Mouse (Mus musculus) right cerebral cortex, postnatal 25 days (tissue): ENCODE measurements at regions not wholly inside any gene's neighbourhood (a gene's known extent, or its start where the extent isn't known, plus 50 kb on each side); places are given as distances from the start of the nearest gene placed in this dataset.
"Not testable (repeated sequence)": the region's sequence is repeated elsewhere in the genome, so short reads cannot be mapped to it uniquely, and the experiment has no call there.

Experiments
- DNase-seq: peaks from one replicate; pipeline ENCODE4 v3.0.0; 2022

- not testable (repeated sequence) for DNase-seq
Observed at GRCm38 (mm10) chr5:64588768-64589167, 214.4 kb upstream of the Klf3 start.

GRCm38 (mm10) chr5:64590036-64590435 is 213.2 kb upstream of the Klf3 start:
- no peak for DNase-seq

GRCm38 (mm10) chr5:64590747-64591146 is 212.4 kb upstream of the Klf3 start:
- DNase-seq: no peak

GRCm38 (mm10) chr5:64591792-64592191 is 211.4 kb upstream of the Klf3 start:
- no peak for DNase-seq

- DNase-seq: no peak
Observed at GRCm38 (mm10) chr5:64595220-64595619, 208.0 kb upstream of the Klf3 start.

GRCm38 (mm10) chr5:64595751-64596344 is 207.3 kb upstream of the Klf3 start:
- DNase-seq: no peak

GRCm38 (mm10) chr5:64597021-64597420 is 206.2 kb upstream of the Klf3 start:
- no peak for DNase-seq

- DNase-seq: no peak
Observed at GRCm38 (mm10) chr5:64597451-64597850, 205.7 kb upstream of the Klf3 start.

GRCm38 (mm10) chr5:64598606-64599005 is 204.6 kb upstream of the Klf3 start:
- DNase-seq: no peak

GRCm38 (mm10) chr5:64599015-64599414 is 204.2 kb upstream of the Klf3 start:
- DNase-seq: no peak

- DNase-seq: no peak
Observed at GRCm38 (mm10) chr5:64599865-64600288, 203.3 kb upstream of the Klf3 start.

- no peak for DNase-seq
Observed at GRCm38 (mm10) chr5:64600392-64600791, 202.8 kb upstream of the Klf3 start.

- DNase-seq: no peak
Observed at GRCm38 (mm10) chr5:64600811-64601210, 202.4 kb upstream of the Klf3 start.

- DNase-seq: no peak
Observed at GRCm38 (mm10) chr5:64601285-64601684, 201.9 kb upstream of the Klf3 start.

GRCm38 (mm10) chr5:64601832-64602231 is 201.4 kb upstream of the Klf3 start:
- DNase-seq: no peak

GRCm38 (mm10) chr5:64602356-64602936 is 200.7 kb upstream of the Klf3 start:
- no peak for DNase-seq

GRCm38 (mm10) chr5:64602996-64603755 is 200.0 kb upstream of the Klf3 start:
- no peak for DNase-seq

GRCm38 (mm10) chr5:64605171-64605570 is 198.0 kb upstream of the Klf3 start:
- no peak for DNase-seq

GRCm38 (mm10) chr5:64605991-64606390 is 197.2 kb upstream of the Klf3 start:
- DNase-seq: no peak

GRCm38 (mm10) chr5:64609378-64610087 is 193.7 kb upstream of the Klf3 start:
- no peak for DNase-seq

GRCm38 (mm10) chr5:64610146-64610545 is 193.0 kb upstream of the Klf3 start:
- DNase-seq: no peak

- no peak for DNase-seq
Observed at GRCm38 (mm10) chr5:64610562-64611405, 192.4 kb upstream of the Klf3 start.

GRCm38 (mm10) chr5:64612017-64612416 is 191.2 kb upstream of the Klf3 start:
- no peak for DNase-seq
